Mouse (Mus musculus) urinary bladder, postnatal 36 days (tissue): ENCODE results near the gene Spc24.
"Not testable (repeated sequence)": the region's sequence is repeated elsewhere in the genome, so short reads cannot be mapped to it uniquely, and the experiment has no call there.

ENCODE experiments used
- DNase-seq, 2 experiments: peaks; one replicate each; pipeline ENCODE4 v3.0.0; 2022; ENCODE audit warnings: low spot score in 2 of 2, mixed read lengths in 1 of 2

Spc24 gene

DNA sequence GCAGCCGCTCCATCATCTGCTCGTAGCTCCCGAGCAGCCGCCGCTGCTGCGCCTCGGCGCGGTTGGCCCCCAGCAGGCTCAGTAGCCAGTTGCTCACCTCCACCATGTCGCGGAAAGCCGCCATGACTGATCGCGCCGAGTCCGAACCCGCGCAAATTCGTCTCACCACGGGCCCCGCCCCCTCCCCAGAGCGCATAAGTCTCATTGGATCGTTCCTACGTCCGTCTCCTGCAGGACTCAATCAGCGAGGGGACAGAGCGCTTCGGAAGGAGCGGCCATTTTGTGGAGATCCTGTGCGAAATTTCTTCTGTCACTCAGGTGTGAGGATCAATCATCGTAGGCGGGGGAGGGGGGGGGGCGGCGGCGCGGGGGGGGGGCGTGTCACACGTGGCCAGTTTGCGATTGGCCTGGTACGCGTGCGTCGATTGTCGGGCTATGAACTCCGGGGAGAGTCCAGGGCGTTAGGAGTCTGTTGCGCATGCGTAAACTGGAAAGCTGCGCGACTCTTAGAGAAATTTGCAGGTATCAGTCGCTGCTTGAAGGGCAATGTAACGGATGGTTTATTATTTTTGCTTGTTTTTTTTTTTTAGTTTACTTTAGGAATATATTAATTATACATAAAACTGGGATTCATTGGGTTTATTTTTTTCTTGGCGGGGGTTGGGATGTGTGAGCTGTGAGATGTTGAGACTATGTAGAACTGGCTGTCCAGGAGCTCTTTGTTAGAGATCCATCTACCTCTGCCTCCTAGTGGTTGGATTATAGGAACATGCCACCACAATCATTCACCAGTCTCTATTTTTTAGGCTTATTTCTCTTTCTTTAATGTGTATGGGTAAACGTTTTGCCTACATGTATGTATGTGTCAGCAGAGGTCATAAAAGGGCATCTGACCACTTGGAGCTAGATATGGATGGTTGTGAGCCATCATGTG lies at the start of gene Spc24:
TSS of gene Spc24 (minus strand) at position 149 of the 934 bp plus-strand sequence.
- DNase-seq, result peak; percentile 92 to 95

DNA sequence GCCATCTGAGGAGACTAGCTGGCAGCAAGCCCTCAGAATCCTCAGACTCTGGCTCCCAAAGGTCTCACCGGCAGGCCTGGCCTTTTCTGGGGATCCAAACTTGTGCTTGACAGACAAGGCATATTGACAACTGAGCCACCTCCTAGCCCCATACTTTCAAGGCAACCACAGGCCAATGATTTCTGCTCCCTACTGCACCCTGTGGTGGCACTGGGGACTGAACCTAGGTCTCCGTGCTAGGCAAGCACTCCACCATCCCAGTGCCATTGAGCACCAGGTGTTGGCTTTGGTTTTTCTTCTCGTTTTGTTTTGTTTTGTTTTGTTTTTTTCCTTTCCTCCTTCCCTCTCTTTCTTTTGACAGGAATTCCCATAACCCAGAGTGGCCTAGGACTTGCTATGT lies 48.5 kb upstream of the Spc24 start:
- DNase-seq, result no peak

DNA sequence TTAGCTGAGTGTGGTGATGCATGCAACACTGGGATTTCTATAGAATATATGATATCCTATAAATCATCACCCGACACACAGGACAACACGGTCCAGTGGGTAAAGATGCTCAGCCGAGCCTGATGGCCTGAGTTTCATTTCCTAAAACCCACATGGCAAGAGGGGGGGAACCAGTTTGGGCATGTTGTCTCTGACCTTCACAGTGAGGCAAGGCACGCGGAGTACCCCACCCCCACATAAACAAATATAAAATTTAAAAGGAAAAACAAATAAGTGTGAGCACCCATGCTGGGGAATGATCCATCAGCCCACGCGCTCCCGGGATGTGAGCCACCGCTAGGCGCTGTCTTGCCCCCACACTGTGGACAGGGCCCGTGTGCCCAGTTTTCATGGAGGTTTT lies 46.9 kb upstream of the Spc24 start:
- DNase-seq, result no peak

DNA sequence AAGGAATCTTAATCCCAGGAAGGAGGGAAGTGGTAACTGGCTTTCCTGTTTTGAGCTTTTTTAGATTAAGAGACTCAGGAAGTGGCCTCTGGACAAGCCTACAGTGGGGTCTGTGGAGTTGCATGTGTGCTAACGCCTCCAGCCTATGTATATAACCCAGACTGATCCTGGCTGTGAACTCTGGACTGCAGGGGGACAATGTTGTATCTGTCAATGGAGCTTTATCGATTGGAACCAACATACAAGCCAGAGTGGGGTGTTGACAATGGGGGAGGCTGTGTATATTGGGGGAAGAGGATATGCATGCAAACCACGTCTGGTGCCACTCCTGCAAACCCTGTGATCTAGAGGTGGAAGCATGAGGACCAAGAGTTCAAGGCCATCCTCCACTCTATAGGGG lies 46.3 kb upstream of the Spc24 start:
- DNase-seq, result no peak

DNA sequence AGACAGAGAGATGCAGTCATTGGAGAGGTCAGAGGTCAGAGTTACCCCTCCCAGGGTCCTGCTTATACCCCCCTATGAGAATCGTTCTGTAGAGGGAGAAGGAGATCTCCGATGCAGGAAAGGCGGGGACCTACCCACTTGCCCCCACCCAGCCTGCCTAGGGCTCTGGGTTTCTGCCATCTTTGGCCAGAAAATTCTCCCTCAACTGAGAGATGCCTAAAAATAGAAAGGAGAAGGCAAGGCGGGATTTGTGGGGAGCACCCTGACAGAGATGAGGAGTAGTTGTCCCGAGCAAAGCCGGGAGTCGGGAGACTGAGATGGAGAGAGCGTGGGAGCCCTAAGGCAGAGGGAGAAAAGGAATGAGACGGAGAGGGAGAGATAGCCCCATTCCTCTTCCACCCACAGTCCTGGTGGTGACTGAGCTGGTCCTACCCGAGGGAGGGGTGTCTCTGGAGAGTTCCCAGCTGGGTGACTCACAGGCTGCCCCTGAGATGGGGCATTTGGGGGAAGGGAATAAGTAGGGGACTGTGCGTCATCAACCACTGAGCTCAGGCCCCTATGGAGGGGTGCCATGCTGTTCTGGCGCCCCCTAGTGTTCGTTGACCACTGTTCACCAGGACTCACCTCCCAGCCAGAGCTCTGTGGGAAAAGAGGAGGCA lies 44.0 kb upstream of the Spc24 start:
- peak; percentile 71 to 84 for DNase-seq

DNA sequence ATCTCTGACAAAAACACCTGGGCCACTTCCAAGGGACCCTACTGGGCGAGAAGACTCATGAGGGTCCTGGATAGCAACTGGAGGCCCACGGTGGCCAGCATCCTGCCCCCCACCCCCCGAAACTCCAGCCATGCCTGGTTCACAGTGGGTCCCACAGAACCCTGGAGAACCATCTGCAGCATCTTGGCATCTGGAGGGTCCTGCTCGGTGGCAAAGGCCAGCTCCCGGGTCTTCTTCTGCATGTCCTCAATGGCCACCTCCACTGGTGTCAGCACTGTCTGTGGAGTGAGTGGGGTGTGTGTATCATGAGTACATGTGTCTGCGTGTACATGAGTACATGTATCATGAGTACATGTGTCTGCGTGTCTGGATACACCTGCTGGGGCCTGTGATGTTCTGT lies 41.5 kb upstream of the Spc24 start:
- no peak for DNase-seq

DNA sequence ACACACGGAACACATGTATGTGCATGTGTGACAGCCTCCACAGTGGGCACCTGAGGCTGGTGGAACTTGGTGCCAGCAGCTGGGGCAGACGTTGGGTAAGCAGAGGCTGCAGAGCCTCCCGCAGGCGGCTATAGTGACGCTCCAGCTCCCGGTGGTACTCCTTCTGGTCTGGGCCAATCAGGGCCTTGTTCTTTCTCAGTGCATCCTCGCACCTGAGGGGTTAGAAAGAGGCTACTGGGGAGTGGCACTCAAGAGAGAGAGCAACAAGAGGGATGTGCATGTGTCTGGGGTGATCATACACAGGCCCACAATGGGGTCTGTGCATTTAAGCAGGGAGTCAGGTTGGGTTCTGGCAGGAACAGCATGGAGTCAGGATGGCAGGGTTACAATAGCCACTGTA lies 41.0 kb upstream of the Spc24 start:
- DNase-seq, result no peak

DNA sequence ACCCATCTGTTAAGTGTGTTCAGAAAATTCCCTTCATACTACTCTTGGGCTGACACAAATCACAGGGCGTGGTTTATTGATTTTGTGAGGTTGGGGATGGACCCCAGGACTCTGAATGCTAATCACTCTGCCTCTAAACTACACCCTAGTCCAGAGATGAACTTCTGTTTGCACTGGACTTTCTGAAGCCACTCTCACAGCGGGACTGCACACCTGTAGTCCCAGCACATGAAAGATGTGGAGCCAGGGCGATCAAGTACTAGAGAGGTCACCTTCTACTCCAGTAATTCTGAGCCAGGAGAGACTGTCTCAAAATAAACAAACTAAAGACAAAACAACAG lies 38.9 kb upstream of the Spc24 start:
- no peak for DNase-seq

DNA sequence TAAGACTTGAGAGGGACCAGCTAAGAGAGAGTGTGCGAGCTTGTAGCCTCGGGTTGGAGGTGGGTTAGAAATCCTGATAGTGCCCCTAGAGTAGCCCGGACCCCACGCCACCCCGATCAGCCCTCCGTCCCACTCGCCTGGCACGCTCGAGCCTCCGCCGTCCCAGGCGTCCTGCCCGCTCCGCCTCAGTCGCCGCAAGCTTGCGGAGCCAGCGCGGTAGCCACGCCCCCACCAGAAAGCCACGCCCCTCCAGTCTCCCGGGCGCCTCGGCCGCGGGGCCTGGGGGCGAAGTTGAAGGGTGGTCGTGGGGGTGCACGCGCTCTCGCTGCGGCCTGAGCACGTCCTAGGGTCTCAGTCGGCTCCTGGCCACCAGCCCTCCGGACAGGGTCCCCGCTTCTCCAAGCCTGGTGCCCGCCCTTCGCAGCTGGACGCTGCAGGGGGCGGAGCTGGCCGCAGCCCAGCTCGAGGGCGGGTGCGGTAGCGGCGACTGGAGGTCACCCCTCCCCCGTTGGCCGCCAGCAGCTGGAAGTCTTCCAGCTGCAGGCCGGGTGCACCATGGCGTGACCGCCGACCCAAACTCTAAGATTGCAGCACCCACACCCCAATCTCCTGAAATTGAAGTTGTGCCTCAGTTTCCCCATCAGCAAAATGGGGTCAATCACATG lies 38.4 kb upstream of the Spc24 start, which contains the start of gene Kank2:
TSS of gene Kank2 (minus strand) at position 400 of the 665 bp plus-strand sequence.
- DNase-seq, result peak; percentile 88 to 91

DNA sequence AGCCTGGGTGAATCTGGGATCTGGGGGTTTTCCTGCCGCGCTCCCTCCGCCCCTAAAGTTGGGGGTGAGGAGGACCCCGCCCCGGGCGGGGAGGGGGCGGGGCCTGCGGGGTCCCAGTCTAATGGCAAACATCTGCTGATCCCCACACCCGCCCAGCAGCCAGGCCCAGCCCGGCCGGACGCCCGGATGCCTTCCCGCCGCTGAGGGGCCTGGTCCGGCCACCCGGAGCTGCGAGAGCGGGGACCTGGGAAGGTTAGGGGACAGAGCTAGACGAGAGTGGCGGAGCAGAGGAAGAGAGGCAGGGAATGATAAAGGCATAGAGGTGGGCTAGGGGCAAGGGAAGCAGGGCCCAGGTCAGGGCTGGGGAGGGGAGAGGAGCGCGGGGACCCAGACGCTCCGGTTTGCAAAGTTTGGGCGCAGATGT lies 37.8 kb upstream of the Spc24 start:
- peak; percentile 56 to 70 for DNase-seq

DNA sequence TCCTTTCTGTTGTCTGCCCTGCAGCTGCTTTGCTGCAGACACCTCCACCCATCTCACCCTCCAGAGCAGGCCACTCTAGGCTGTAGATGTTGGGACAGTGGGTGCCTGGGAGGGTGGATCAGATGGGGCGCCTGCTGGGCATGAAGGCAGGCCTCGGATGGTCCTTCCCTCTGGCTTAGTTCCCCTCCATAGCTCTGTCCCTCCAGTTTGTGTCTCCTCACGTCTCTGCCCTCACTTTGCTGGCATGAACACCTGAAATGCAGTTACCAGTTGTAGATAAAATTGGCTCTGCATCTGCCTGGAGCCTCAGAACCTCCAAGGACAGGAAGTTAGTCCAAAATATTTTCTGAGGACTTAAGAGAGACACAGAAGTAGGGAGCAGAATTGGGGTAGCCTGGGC lies 36.8 kb upstream of the Spc24 start:
- no peak for DNase-seq

DNA sequence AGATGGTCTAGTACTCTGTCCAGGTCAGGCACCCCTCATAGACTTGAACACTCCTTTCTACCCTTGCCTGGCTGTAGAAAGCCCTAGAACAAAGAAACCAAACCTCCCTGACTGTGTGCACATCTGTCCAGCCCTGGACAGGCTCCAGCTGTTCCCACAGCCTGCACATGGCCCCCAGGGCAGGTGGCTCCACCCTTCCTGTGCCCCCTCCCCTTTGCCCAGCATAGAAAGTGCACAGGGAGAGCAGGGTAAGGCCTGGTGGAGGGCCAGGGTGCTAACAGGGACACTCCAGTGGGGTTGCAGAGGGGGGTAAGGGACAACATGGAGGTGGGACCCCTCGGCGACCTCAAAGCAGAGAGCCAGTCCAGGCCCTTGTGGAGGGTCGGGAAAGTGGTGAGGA lies 36.2 kb upstream of the Spc24 start:
- no peak for DNase-seq

DNA sequence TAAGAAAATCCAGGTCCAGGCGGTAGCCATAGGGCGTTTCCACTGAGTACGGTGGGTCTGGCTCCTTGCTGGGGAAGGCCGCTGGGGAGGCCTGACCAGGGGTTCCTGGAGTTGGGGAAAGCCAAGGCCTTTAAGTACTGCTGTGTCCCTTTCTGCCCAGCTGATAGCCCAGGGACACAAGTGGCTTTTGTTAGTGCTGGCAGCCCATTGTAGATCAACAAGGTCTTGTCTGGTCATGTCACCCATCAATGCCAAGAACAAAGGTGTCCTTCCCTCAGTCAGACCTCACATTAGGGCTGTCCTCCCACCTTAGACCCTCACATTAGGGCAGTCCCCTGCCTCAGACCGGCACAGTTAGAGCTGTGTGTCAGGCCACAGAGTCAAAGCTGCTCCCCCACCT lies 35.5 kb upstream of the Spc24 start:
- DNase-seq, result no peak

DNA sequence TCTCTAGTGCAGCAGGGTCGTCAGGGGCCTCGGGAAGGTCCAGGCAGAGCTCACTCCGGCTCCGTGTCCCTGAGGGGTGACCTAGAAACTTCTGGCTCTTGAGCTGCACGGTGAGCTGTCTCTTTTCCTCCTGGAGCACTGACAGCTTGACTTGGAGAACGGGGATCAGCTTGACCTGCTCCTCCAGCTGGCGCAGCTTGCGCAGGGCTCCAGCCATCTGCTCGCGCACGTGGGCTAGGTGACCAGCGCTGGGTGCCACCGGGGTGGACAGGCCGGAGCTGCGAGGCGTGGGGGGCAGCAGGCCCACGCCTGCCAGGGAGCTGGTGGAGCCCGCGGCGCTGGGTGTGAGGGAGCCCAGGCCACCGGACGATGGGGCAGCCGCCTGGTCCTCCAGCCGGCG lies 34.8 kb upstream of the Spc24 start:
- DNase-seq, result no peak

DNA sequence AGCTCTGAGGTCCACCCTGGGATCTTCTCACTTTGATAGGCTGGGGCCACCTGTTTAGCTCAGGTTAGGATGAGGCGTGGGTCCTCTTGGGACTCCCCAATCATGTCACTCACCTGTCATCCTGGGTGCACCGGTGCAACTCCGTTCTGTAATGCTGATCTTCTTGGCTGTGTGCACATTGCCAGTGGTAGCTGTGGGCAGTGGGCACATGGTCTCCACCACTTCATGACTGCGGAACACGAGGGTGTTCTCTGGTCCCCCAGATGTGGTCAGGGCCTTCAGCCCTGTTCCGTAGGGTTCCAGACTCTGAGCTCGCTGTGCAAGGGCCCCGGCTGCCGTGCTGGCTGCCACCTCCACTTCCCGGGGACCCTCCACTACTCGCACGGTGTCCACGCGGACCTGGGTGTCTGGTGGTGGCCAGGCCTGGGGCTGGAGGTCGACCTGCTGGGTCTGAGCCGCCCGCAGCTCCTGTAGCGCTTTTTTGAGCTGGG lies 34.3 kb upstream of the Spc24 start:
- no peak for DNase-seq

DNA sequence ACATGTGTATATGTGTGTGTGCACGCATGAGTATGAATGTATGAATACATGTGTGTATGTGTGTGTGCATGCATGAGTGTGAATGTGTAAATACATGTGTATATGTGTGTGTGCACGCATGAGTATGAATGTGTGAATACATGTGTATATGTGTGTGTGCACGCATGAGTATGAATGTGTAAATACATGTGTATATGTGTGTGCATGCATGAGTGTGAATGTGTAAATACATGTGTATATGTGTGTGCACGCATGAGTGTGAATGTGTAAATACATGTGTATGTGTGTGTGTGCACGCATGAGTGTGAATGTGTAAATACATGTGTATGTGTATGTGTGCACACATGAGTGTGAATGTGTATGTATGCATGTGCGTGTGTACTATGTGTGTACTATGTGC lies 33.4 kb upstream of the Spc24 start:
- not testable (repeated sequence) for DNase-seq

DNA sequence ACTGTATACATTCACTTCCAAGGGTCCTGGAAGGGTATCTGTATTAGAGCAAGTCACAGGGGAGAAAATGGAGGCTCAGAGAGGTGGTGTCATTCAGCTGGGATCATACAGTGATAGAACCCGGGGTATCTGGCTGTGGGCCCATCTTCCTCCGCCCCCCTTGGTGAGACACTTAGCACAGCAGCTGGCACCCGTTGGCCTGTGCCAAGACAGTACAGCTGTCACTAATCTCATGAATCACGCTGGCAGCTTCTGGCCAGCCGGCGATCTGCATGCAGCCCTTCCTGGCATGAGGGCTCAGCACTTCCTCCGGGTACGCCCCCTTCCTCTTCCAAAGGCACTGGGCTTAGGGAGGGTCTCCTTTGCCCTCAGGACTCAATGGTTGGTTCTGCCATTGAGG lies 32.5 kb upstream of the Spc24 start:
- no peak for DNase-seq

DNA sequence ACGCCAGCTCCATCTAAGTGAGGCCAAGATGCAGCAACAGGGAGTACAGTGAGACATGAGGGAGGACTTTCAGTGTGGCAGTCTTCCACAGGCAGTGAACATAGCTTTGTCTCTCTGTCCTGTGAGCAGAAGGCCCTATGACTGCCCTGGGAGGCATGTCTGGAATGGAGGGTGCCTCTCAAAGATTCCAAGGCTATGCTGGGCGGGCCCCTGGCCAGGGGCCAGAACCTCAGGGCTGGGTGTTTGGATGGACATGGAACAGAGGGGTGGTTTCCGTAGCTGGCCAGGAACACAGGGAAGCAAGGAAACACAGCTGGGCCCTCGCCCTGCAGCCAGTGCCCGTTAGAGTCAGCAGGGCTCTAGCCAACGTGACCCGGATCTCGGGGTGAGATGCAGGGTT lies 31.8 kb upstream of the Spc24 start:
- DNase-seq, result peak; percentile 26 to 52

DNA sequence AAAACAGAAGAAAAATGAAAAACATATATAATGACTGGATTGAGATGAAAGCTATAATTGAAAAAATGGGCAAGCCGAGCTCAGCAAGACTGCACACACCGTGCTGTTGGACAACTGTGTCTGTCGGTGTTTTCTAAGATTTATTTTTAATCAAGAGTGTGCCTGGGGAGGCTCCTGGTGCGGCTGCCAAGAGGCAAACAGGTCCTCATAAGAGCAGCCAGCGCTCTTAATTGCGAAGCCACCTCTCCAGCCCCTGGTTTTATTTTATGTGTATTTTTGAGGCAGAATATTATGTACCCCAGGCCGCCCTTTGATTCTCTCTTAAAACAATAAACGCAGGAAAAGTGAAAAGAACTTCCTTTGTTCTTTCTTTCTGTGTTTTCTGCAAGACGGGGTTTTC lies 28.1 kb upstream of the Spc24 start:
- DNase-seq, result no peak

DNA sequence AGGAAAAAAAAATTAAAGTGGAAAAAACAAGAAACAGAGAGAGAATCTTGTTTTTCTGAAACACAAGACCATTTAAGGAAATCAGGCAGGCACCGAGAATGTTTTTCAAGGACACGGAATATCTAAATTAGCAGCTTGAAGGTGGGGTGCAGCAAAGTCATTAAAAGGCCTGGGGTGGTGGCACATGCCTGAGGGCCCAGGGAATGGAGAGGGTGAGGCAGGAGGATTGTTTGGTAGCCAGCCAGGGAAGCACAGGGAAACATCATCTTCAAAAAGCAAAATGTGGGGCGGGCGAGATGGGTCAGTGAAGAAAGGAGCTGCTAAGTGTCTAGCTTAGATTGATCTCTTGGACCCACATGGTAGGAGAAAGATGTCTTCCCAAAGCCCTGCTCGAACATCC lies 27.6 kb upstream of the Spc24 start:
- DNase-seq, result no peak

DNA sequence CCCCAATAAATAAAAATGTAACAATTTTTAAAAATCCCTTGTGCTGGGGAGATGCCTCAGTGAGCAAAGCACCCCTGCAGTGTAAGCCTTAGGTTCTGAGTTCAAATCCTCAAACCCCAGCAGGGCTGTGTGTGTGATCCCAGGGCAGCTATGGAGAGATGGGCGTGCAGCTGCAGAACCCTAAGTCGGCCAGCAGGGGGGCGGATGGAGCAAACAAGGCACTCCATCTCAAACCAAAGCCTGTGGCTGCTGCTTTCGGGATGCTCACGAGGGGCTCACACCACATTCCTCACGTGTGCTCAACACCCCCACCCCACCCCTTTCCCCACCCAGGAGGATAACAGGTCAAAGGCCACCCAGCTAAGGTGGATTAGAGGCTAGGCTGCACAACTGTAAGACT lies 26.8 kb upstream of the Spc24 start:
- DNase-seq, result peak; percentile 56 to 68

DNA sequence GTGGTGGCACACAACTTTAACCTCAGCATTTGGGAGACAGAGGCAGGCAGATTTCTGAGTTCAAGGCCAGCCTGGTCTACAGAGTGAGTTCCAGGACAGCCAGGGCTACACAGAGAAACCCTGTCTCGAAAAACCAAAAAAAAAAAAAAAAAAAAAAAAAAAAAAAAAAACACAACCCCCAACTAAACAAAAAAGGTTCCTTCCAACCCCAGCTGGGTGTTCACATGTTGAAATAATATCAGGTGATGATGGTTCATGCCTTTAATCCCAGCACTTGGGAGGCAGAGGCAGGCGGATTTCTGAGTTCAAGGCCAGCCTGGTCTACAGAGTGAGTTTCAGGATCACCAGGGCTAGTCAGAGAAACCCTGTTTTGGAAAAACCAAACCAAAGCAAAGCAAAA lies 26.2 kb upstream of the Spc24 start:
- not testable (repeated sequence) for DNase-seq
